Mouse (Mus musculus) liver, embryonic 16.5 days (tissue): ENCODE measurements around the gene Gsg1l. TPM values are rescaled to one million over a fixed set of nuclear protein-coding genes. Genes with fewer than 3 reads are reported as not detected.

Experiments used
- ATAC-seq: fragments of 200-750 bp; cut with Nextera tagmentation; 2 replicates; pipeline ENCODE4 v1.8.0; 2017; ENCODE audit warnings: low read depth, mild to moderate bottlenecking, moderate number of reproducible peaks, moderate library complexity
- H3K27ac ChIP-seq: fragments of 300-500 bp; sonication (generic); 2 replicates; pipeline ENCODE4 v1.5.1; 2014; ENCODE audit warnings: mild to moderate bottlenecking, low read length
- H3K27me3 ChIP-seq: fragments of 300-500 bp; sonication (generic); 2 replicates; pipeline ENCODE4 v1.6.1; 2014; ENCODE audit warnings: low read depth, low read length, mixed read lengths; ENCODE audit not compliant: control insufficient read depth, insufficient read depth
- H3K36me3 ChIP-seq: fragments of 300-500 bp; sonication (generic); 2 replicates; pipeline ENCODE4 v1.6.1; 2014; ENCODE audit warnings: mild to moderate bottlenecking; ENCODE audit not compliant: control insufficient read depth, insufficient read depth
- H3K4me1 ChIP-seq: fragments of 300-500 bp; sonication (generic); 2 replicates; pipeline ENCODE4 v1.6.1; 2014; ENCODE audit warnings: low read depth, low read length, mixed read lengths; ENCODE audit not compliant: control insufficient read depth
- H3K4me2 ChIP-seq: fragments of 300-500 bp; sonication (generic); 2 replicates; pipeline ENCODE4 v1.6.1; 2014; ENCODE audit warnings: low read depth, low read length, mixed read lengths
- H3K4me3 ChIP-seq: fragments of 300-500 bp; sonication (generic); 2 replicates; pipeline ENCODE4 v1.5.1; 2014; ENCODE audit warnings: low read depth, mild to moderate bottlenecking, low read length
- H3K9ac ChIP-seq: fragments of 300-500 bp; sonication (generic); 2 replicates; pipeline ENCODE4 v1.6.1; 2014; ENCODE audit warnings: low read depth, low read length
- H3K9me3 ChIP-seq: fragments of 300-500 bp; sonication (generic); replicated peaks from 2 replicates; pipeline ENCODE4 v1.6.1; 2016; ENCODE audit warnings: low read length; ENCODE audit not compliant: control insufficient read depth
- WGBS: fragments of 180-500 bp; shearing (Covaris S2); extraction: QIAGEN DNeasy Blood & Tissue Kit; methylation state at CpG from one replicate; pipeline ENCODE4 v1.1.7; 2014; ENCODE audit not compliant: insufficient replicate concordance; 5-methylcytosine and 5-hydroxymethylcytosine counted together
- polyA plus RNA-seq: library from polyadenylated mRNA; unstranded; fragments of >200 nt; fragmentation: Nextera tagmentation; extraction: Ambion mirVana; gene quantifications from 2 replicates; pipeline ENCODE4 v1.2.1, GENCODE M21; 2015

The Gsg1l gene
- polyA plus RNA-seq, 1 experiment from 2014 or later: 0.02 TPM

DNA sequence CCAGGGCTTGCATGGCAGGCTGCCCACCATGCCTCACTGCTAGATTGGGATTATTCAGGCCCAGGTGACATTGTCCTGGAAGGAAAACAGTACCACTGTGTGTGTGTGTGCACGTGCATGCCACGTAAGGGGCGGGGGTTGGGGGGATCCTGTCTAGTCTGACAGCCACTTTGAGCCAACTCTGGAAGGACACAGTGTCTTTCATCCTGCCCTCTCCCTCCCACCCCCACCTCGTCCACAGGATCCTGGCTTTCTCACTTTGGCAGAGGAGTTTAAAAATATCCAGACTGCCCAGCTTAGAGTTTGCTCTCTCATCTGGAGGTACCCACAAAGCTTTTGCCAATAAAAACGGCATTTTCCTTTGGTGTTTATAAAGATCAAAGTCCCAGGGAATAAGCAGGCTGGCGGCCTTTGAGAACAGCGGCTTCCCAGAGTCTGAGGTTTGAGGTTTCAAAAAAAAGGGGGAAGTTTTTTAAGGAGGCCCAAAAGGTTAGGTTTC, 110.0 kb downstream of the Gsg1l start:
- Histone ChIP-seq H3K9ac (no peak overlapping the region), H3K9me3 (no peaks in the 10 kb centered on the region), H3K4me1 (no peaks in the 10 kb centered on the region), H3K27me3 (no peaks in the 10 kb centered on the region), H3K36me3 (no peaks in the 10 kb centered on the region), H3K4me2 (no peak overlapping the region), H3K27ac (no peak overlapping the region), H3K4me3 (no peak overlapping the region)
- WGBS: 38% methylated on average over 7 of the region's 7 CpGs
- no peak for ATAC-seq

DNA sequence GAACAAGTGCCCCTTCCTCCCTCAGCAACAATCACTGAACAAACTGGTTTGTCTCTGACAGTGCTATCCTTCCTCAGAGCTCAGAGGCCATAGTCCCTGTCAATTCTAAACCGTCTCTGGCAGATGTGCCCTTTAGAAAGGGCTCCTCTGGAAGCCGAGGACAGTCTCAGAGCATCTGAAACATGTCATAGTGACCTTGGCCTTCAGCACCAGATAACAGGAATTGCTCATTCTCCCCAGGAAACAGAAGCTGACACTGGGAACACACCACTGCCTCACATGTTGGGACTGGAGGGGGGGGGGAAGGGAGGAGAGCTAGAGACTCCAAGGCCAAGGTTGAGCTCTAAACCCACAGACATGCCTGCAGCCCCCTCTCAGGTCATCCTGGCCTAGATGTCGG, 113.1 kb downstream of the Gsg1l start:
- Histone ChIP-seq H3K9me3 (no peaks in the 10 kb centered on the region), H3K9ac (no peak overlapping the region), H3K27ac (no peak overlapping the region), H3K36me3 (no peaks in the 10 kb centered on the region), H3K4me2 (no peak overlapping the region), H3K4me1 (no peaks in the 10 kb centered on the region), H3K27me3 (no peaks in the 10 kb centered on the region), H3K4me3 (no peak overlapping the region)
- no peak for ATAC-seq
- 37% methylated on average over 3 of the region's 3 CpGs for WGBS

DNA sequence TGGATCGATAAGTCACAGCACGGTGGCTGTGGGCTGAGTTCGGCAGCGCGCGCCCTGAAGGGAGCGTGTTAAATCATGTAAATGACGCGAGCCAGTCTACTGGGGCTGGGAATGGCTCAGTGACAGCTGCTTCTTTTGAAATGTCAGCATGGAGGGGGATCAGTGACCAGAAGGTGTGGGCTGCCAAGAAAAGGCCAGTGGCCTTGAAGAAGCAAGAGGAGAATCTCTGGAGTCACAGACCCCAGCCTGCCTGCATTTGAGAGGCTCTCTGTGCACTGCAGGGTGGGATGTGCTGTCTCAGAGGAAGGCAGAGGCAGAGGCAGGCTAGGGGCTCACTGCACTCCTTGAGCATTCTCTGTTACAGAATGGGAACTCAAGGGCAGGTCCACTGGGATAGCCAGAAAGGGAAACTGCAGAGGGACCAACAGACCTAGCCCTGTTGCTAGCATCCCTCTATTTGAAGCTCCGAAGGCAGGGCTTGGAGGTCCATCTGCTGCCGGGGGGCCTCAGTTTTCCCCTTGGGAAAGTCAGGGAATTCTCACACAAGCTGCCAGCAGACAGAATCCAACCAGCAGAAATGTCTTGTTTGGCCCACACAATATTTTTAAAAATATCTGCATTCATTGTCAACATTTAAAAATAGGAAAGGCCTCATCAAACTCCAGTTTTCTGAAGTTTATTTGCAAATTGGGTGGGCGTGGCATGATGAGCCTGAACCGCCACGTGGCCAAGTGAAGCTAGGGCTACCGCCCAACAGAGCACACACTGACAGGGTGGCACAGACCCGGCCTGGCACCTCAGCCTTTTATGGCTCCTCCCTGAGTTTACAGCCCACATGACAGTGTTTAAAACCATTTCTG, 115.6 kb downstream of the Gsg1l start:
- Histone ChIP-seq H3K27me3 (no peaks in the 10 kb centered on the region), H3K9me3 (no peaks in the 10 kb centered on the region), H3K4me1 (no peaks in the 10 kb centered on the region), H3K4me3 (no peak overlapping the region), H3K27ac (no peak overlapping the region), H3K9ac (no peak overlapping the region), H3K36me3 (no peaks in the 10 kb centered on the region), H3K4me2 (no peak overlapping the region)
- 57% methylated on average over 16 of the region's 16 CpGs for WGBS
- no peak for ATAC-seq

DNA sequence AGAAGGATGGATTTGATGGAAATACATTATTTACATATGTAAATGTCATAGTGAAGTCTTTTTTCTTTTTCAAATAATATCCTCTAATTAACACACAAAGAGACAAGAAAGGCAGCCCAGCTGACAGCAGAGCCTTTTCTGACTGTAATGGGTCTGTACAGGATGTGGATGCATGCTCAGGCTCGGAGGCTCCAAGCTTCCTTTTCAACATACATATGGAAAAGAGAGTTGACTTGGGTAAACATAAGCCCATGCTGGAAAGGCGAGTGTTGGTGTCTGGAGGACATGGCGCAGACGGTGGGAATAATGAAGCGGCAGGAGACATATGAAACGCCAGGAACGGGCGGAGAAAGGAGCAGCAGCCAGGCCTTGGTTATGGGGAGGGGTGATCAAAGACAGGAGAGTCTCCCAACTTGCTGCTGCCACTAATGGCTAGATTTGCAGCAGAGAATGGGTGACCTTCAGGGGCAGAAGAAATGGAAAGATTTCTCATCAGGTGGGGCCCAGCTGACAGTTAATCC, 118.1 kb downstream of the Gsg1l start:
- no peak for ATAC-seq
- Histone ChIP-seq H3K9me3 (no peaks in the 10 kb centered on the region), H3K4me1 (no peaks in the 10 kb centered on the region), H3K36me3 (no peaks in the 10 kb centered on the region), H3K9ac (no peak overlapping the region), H3K4me3 (no peak overlapping the region), H3K27me3 (no peaks in the 10 kb centered on the region), H3K27ac (no peak overlapping the region), H3K4me2 (no peak overlapping the region)
- 69% methylated on average over 8 of the region's 8 CpGs for WGBS

DNA sequence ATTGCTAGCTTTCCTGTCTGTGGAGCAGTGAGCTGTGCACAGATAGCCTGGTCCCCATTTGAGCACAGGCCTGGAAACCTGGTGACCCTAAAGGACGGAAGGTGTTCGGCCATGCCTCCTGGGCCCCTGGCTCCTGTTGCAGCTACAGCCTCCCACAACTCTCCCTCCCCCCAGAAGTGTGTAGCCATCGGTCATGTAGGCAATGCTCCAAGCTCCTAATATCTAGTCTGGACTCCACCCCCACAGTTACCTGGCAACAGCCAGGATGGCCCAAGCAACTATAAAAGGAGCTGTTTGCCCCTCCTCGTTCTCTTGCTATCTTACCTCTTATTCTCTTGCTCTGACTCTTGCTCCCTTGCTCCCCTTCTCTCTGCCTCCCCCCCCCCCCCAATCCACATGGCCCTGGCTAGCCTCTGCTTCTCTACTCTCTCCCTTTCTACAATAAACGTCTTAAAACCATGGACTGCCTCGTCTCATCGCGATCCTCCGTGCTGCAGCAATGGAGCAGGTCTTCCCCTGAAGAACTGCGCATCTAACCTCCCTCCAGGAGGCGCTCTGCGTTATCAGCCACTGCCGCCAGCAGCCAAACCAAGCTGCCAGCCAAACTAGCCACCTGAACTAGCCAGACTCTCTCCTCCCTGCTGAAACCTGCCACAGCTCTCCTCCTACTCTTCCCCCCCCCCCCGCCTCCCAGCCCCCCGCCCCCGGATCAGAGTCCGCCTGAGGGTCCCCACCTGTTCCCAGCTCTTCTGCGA, 122.7 kb downstream of the Gsg1l start:
- ATAC-seq: no peak
- Histone ChIP-seq H3K4me1 (no peaks in the 10 kb centered on the region), H3K36me3 (no peaks in the 10 kb centered on the region), H3K9me3 (no peaks in the 10 kb centered on the region), H3K27me3 (no peaks in the 10 kb centered on the region), H3K4me3 (no peak overlapping the region), H3K27ac (no peak overlapping the region), H3K4me2 (no peak overlapping the region), H3K9ac (no peak overlapping the region)
- 44% methylated on average over 16 of the region's 18 CpGs for WGBS

DNA sequence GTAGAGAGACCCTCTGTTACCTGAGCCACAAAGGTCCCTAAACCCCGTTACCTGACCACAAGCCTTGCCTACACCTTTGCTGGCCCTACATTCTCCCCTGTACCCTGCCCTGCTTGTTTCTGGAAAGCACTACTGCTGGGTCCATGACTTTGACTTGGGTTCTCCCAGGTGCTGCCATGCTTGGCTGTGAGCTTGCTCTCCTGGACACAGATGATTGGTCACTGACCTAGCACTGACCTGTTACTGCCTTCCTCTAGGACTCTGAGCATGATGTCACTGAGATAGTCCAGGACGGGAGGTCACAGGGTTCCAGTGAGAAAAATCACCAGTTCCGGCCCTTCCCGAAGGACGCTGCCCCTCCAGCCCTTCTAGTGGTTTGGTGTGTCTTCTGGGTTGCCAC, 123.4 kb downstream of the Gsg1l start:
- no peaks in the 10 kb centered on the region for H3K4me1 ChIP-seq
- no peaks in the 10 kb centered on the region for H3K9me3 ChIP-seq
- H3K4me2 ChIP-seq: no peak overlapping the region
- H3K27ac ChIP-seq: no peak overlapping the region
- H3K4me3 ChIP-seq: no peak overlapping the region
- 68% methylated on average over 5 of the region's 5 CpGs for WGBS
- no peak for ATAC-seq
- no peak overlapping the region for H3K9ac ChIP-seq
- H3K36me3 ChIP-seq: no peaks in the 10 kb centered on the region
- H3K27me3 ChIP-seq: no peaks in the 10 kb centered on the region

DNA sequence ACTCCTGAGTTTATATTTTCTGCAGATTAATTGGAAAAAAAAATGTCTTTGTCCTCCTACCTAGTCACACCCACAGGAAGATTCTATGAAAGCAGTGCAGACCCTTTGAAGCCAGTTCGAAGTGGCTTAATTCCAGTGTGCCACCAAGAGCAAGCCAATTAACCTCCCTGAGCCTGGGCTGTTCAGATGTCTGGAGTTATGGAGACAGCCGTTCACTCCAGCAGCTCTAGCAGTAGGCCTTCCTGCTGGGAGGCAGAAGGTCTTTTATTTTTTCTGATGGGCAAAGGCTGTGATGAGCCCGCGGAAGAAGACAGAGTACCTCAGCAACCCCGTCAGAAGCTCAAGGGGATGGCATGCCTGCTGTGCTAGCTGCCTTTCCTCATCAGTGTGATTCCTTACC, 127.2 kb downstream of the Gsg1l start:
- no peaks in the 10 kb centered on the region for H3K4me1 ChIP-seq
- no peaks in the 10 kb centered on the region for H3K27me3 ChIP-seq
- no peak overlapping the region for H3K4me2 ChIP-seq
- WGBS: 77% methylated on average over 5 of the region's 5 CpGs
- no peaks in the 10 kb centered on the region for H3K9me3 ChIP-seq
- no peak overlapping the region for H3K4me3 ChIP-seq
- ATAC-seq: no peak
- H3K36me3 ChIP-seq: no peaks in the 10 kb centered on the region
- H3K27ac ChIP-seq: no peak overlapping the region
- H3K9ac ChIP-seq: no peak overlapping the region

DNA sequence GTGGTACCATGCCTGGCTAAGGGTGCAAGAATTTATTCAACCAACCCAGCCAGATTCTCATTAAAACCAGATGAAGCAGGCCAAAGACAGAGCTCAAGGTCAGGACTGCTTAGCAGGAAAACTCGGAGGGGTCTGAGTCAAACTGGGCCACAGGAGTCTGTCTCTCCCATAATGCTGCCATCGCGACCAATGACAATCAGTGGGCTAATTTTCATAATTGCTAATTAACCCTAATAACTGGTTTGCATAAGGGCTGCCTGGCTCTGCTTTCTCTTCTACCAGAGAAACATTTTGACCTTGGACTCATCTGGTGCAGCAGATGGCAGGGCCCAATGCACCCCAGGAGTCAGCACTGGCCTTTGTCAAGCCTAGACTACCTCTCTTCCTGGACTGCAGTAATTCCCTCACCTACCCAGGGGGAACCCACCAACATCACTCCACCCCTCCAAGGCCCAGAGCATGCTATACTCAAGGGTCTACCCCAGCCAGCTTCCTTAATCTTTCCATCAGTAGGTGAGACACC, 127.8 kb downstream of the Gsg1l start:
- Histone ChIP-seq H3K4me3 (no peak overlapping the region), H3K36me3 (no peaks in the 10 kb centered on the region), H3K4me2 (no peak overlapping the region), H3K9me3 (no peaks in the 10 kb centered on the region), H3K4me1 (no peaks in the 10 kb centered on the region), H3K9ac (no peak overlapping the region), H3K27ac (no peak overlapping the region), H3K27me3 (no peaks in the 10 kb centered on the region)
- WGBS: 65% methylated on average over 3 of the region's 3 CpGs
- ATAC-seq: no peak
